Mouse (Mus musculus) forebrain, embryonic 15.5 days (tissue): ENCODE results near the gene Parp11. TPM values are rescaled to one million over a fixed set of nuclear protein-coding genes. Genes with fewer than 3 reads are reported as not detected.

ENCODE experiments used
- ATAC-seq: fragments of 200-750 bp; cut with Nextera tagmentation; replicated peaks from 2 replicates; pipeline ENCODE4 v1.8.0; 2017; ENCODE audit warnings: mild to moderate bottlenecking, moderate TSS enrichment, moderate library complexity
- H3K27ac ChIP-seq: fragments of 300-500 bp; sonication (generic); replicated peaks from 2 replicates; pipeline ENCODE4 v1.5.1; 2015; ENCODE audit warnings: mild to moderate bottlenecking, inconsistent platforms
- H3K27me3 ChIP-seq: fragments of 300-500 bp; sonication (generic); 2 replicates; pipeline ENCODE4 v1.6.1; 2015; ENCODE audit warnings: inconsistent platforms
- H3K36me3 ChIP-seq: fragments of 300-500 bp; sonication (generic); 2 replicates; pipeline ENCODE4 v1.6.1; 2015; ENCODE audit warnings: mild to moderate bottlenecking, inconsistent platforms
- H3K4me1 ChIP-seq: fragments of 300-500 bp; sonication (generic); 2 replicates; pipeline ENCODE4 v1.6.1; 2015; ENCODE audit warnings: inconsistent platforms
- H3K4me2 ChIP-seq: fragments of 300-500 bp; sonication (generic); replicated peaks from 2 replicates; pipeline ENCODE4 v1.6.1; 2015; ENCODE audit warnings: mild to moderate bottlenecking, inconsistent platforms
- H3K4me3 ChIP-seq: fragments of 300-500 bp; sonication (generic); 2 replicates; pipeline ENCODE4 v1.5.1; 2015; ENCODE audit warnings: mild to moderate bottlenecking, inconsistent platforms
- H3K9ac ChIP-seq: fragments of 300-500 bp; sonication (generic); replicated peaks from 2 replicates; pipeline ENCODE4 v1.6.1; 2015; ENCODE audit warnings: mild to moderate bottlenecking, inconsistent platforms
- H3K9me3 ChIP-seq: fragments of 300-500 bp; sonication (generic); 2 replicates; pipeline ENCODE4 v1.6.1; 2016; ENCODE audit warnings: inconsistent platforms
- WGBS: fragments of 180-500 bp; shearing (Covaris S2); methylation state at CpG from one replicate; pipeline ENCODE4 v1.1.7; 2015; ENCODE audit warnings: mixed read lengths; 5-methylcytosine and 5-hydroxymethylcytosine counted together
- polyA plus RNA-seq: library from polyadenylated mRNA; unstranded; fragments of >200 nt; fragmentation: Nextera tagmentation; extraction: Ambion mirVana; gene quantifications from 2 replicates; pipeline ENCODE4 v1.2.1, GENCODE M21; 2015

Gene Parp11
- polyA plus RNA-seq, 1 experiment from 2014 or later, result 82.1 TPM

- Histone ChIP-seq H3K9me3 (no peaks in the 10 kb centered on the region), H3K27me3 (no peaks in the 10 kb centered on the region), H3K36me3 (no peaks in the 10 kb centered on the region), H3K4me3 (peak overlapping the region; percentile 68), H3K9ac (peak overlapping the region; percentile 73), H3K4me2 (peak overlapping the region; percentile 53), H3K4me1 (peaks cover 36% of the 10 kb centered on the region), H3K27ac (peak overlapping the region; percentile 96)
- WGBS, result under 1% methylated on average over 69 of the region's 70 CpGs
- peak; percentile 95 for ATAC-seq
Observed at GRCm38 (mm10) chr6:127453407-127454343, 7.0 kb downstream of the Parp11 start.

DNA sequence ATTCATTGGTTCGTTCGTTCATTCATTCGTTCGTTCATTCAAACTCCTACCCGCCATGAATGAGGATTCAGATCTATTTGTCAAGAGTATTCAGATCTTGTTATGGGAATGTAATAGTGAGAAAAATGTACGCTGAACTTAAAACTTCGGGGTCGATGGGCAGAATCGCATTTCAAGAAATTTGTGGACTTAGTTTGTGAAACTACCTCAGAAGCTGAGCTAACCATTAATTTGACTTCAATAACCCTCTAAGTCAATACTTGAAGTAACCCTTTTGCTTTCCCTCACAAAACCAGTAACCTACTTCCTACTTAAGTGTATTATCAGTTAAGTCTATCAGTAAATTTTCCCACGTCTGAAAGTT, 7.7 kb downstream of the Parp11 start:
- Histone ChIP-seq H3K27ac (peak overlapping the region; percentile 96), H3K9me3 (no peaks in the 10 kb centered on the region), H3K4me1 (peaks cover 31% of the 10 kb centered on the region), H3K36me3 (no peaks in the 10 kb centered on the region), H3K27me3 (no peaks in the 10 kb centered on the region), H3K4me2 (peak overlapping the region; percentile 53), H3K4me3 (peak overlapping the region; percentile 68), H3K9ac (peak overlapping the region; percentile 73)
- no peak for ATAC-seq
- 34% methylated on average over 10 of the region's 10 CpGs for WGBS

- Histone ChIP-seq H3K4me1 (peaks cover 26% of the 10 kb centered on the region), H3K4me3 (peak overlapping the region; percentile 68), H3K27ac (no peak overlapping the region), H3K4me2 (peak overlapping the region; percentile 53), H3K9ac (peak overlapping the region; percentile 73; the same call in 1 of the 2 replicates), H3K27me3 (no peaks in the 10 kb centered on the region), H3K36me3 (no peaks in the 10 kb centered on the region), H3K9me3 (no peaks in the 10 kb centered on the region)
- 87% methylated on average over 6 of the region's 6 CpGs for WGBS
- ATAC-seq, result no peak
Observed at GRCm38 (mm10) chr6:127454809-127455208, 8.2 kb downstream of the Parp11 start.

- no peaks in the 10 kb centered on the region for H3K27me3 ChIP-seq
- no peak overlapping the region for H3K9ac ChIP-seq
- H3K4me2 ChIP-seq, result no peak overlapping the region
- H3K4me1 ChIP-seq, result peaks cover 20% of the 10 kb centered on the region
- no peaks in the 10 kb centered on the region for H3K9me3 ChIP-seq
- H3K36me3 ChIP-seq, result no peaks in the 10 kb centered on the region
- H3K4me3 ChIP-seq, result no peak overlapping the region
- no peak overlapping the region for H3K27ac ChIP-seq
- ATAC-seq, result no peak
- WGBS, result 97% methylated on average over 4 of the region's 4 CpGs
Observed at GRCm38 (mm10) chr6:127455440-127455839, 8.8 kb downstream of the Parp11 start.

GRCm38 (mm10) chr6:127456769-127457168, 10.1 kb downstream of the Parp11 start:
- no peak overlapping the region for H3K27ac ChIP-seq
- no peaks in the 10 kb centered on the region for H3K9me3 ChIP-seq
- no peaks in the 10 kb centered on the region for H3K36me3 ChIP-seq
- H3K4me2 ChIP-seq, result no peak overlapping the region
- 95% methylated on average over 2 of the region's 2 CpGs for WGBS
- no peaks in the 10 kb centered on the region for H3K27me3 ChIP-seq
- H3K4me3 ChIP-seq, result no peak overlapping the region
- peaks cover 15% of the 10 kb centered on the region for H3K4me1 ChIP-seq
- ATAC-seq, result no peak
- no peak overlapping the region for H3K9ac ChIP-seq

- peaks cover 5% of the 10 kb centered on the region for H3K4me1 ChIP-seq
- WGBS, result 90% methylated on average over 2 of the region's 2 CpGs
- no peak overlapping the region for H3K4me2 ChIP-seq
- H3K27ac ChIP-seq, result no peak overlapping the region
- H3K4me3 ChIP-seq, result no peak overlapping the region
- H3K36me3 ChIP-seq, result no peaks in the 10 kb centered on the region
- ATAC-seq, result no peak
- H3K9ac ChIP-seq, result no peak overlapping the region
- H3K9me3 ChIP-seq, result no peaks in the 10 kb centered on the region
- no peaks in the 10 kb centered on the region for H3K27me3 ChIP-seq
Observed at GRCm38 (mm10) chr6:127459776-127460175, 13.1 kb downstream of the Parp11 start.

- H3K4me3 ChIP-seq, result no peak overlapping the region
- H3K9me3 ChIP-seq, result no peaks in the 10 kb centered on the region
- no peak overlapping the region for H3K27ac ChIP-seq
- ATAC-seq, result no peak
- H3K36me3 ChIP-seq, result no peaks in the 10 kb centered on the region
- no peak overlapping the region for H3K9ac ChIP-seq
- H3K27me3 ChIP-seq, result no peaks in the 10 kb centered on the region
- WGBS, result 93% methylated on average over 4 of the region's 4 CpGs
- H3K4me2 ChIP-seq, result no peak overlapping the region
- peaks cover 7% of the 10 kb centered on the region for H3K4me1 ChIP-seq
Observed at GRCm38 (mm10) chr6:127461491-127461890, 14.9 kb downstream of the Parp11 start.

DNA sequence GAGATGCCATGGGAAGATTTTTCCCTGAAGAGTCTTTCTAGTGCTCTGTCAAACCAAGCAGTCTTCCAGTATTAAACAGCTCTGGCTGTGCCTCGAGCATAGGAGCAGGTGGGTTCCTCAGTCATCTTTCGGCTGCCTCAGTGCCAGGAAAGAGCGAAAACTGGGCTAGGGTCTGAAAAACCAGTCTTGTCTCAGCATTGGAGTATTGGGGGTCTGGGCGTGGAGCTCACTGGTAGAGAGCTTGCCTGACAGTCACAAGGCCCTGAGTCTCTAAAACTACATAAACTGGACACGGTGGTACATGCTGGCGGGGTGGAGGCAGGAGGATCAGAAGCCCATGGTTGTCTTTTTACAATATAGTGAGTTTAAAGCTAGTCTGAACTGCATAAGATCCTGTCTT, 15.6 kb downstream of the Parp11 start:
- Histone ChIP-seq H3K27ac (no peak overlapping the region), H3K9ac (no peak overlapping the region), H3K27me3 (no peaks in the 10 kb centered on the region), H3K36me3 (no peaks in the 10 kb centered on the region), H3K9me3 (no peaks in the 10 kb centered on the region), H3K4me3 (no peak overlapping the region), H3K4me2 (no peak overlapping the region), H3K4me1 (peaks cover 15% of the 10 kb centered on the region)
- 92% methylated on average over 6 of the region's 6 CpGs for WGBS
- no peak for ATAC-seq

DNA sequence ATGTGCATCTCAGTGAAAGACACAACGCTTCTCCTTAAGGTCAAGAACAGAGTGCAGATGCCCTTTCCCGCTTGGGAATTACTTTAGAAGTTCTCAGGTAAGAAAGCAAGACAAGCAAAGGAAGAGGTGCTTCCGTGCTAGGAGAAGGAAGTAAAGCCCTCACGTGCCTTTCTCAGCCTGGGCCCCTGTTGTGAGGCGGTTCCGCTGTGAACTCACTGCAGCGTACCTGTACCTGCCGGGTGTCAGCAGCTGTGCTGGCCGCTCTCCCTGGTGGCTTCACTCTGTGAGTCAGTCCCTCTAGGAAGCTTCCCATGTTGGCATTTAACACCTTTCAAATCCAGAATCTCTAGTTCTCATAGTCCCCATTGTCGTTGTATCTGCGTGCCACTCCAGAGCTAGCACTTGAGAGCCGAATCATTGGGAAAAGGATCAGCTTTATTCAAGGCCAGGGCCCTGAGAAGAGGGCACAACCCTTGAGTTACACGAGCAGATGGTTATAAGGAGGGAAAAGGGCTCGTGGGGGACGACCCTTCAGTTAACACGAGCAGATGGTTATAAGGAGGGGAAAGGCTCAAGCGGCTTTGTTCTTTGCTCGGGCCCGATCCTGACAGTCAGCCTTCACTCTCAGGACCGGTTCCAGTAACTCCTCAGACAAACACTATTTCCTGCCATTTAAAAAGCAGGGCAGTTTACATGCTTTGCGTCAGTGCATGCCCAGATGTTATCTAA, 16.8 kb downstream of the Parp11 start:
- H3K4me3 ChIP-seq, result no peak overlapping the region
- H3K27ac ChIP-seq, result no peak overlapping the region
- no peak overlapping the region for H3K9ac ChIP-seq
- WGBS, result 66% methylated on average over 21 of the region's 21 CpGs
- H3K36me3 ChIP-seq, result no peaks in the 10 kb centered on the region
- H3K27me3 ChIP-seq, result no peaks in the 10 kb centered on the region
- ATAC-seq, result no peak
- no peak overlapping the region for H3K4me2 ChIP-seq
- H3K4me1 ChIP-seq, result peaks cover 16% of the 10 kb centered on the region
- H3K9me3 ChIP-seq, result no peaks in the 10 kb centered on the region

- Histone ChIP-seq H3K27ac (no peak overlapping the region), H3K36me3 (no peaks in the 10 kb centered on the region), H3K4me3 (no peak overlapping the region), H3K27me3 (no peaks in the 10 kb centered on the region), H3K9me3 (no peaks in the 10 kb centered on the region), H3K4me1 (peaks cover 16% of the 10 kb centered on the region), H3K9ac (no peak overlapping the region), H3K4me2 (no peak overlapping the region)
- 87% methylated on average over 7 of the region's 7 CpGs for WGBS
- no peak for ATAC-seq
Observed at GRCm38 (mm10) chr6:127464523-127464922, 17.9 kb downstream of the Parp11 start.

DNA sequence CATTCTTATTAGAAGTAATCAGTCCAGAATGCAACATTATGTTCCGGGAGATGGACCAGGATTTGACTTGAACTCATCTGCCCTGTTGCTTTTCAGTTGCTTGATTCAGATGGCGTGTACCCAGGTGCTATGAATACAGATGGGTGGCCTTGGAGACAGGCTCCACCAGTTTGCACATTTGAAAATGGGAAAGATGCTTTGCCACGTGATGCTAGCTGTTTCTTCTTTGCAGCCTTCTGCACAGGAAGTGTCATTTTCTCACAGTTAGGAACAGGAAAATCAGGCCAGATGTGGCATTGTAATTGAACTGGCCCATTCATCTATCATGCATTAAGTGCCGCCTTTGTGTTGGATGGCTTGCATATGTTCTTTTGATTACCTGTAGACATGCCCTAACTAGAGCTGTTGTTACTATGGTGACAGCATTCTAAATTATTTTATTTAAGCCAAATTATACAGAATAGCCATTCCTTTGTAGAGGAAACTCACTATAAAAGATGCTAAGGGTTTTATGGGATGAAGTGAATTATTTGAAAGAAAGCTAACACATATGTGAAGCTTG, 20.2 kb downstream of the Parp11 start:
- Histone ChIP-seq H3K9me3 (no peaks in the 10 kb centered on the region), H3K4me3 (no peak overlapping the region), H3K9ac (no peak overlapping the region), H3K36me3 (peaks cover 6% of the 10 kb centered on the region), H3K4me2 (no peak overlapping the region), H3K27me3 (no peaks in the 10 kb centered on the region), H3K27ac (peak overlapping the region; percentile 72), H3K4me1 (peaks cover 16% of the 10 kb centered on the region)
- 44% methylated on average over 4 of the region's 4 CpGs for WGBS
- ATAC-seq, result 0 out of 2 replicates have a peak, but pooled peaks have one; percentile 35

DNA sequence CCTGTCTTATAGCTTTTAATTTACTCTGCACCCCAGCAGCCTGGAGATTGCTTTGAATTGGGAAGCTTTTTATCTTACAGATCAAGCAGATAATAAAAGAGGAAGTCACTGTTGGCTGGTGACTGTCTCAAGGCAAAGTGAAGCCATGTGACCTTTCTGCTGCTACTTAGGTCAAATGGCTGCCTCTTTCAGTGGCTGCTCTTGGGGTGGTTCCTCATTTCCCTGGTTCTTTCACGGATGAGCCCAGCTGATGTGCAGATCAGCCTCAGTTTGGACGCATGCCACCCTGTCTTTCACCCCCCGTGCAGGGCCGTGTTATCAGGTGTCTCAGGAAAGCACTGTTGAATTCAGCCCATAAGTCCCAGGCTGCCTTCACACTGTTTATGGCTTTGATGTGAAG, 25.4 kb downstream of the Parp11 start:
- Histone ChIP-seq H3K9me3 (no peaks in the 10 kb centered on the region), H3K4me2 (no peak overlapping the region), H3K27ac (no peak overlapping the region), H3K36me3 (peaks cover 19% of the 10 kb centered on the region), H3K4me1 (peaks cover 3% of the 10 kb centered on the region; the same call in 1 of the 2 replicates), H3K4me3 (no peak overlapping the region), H3K27me3 (no peaks in the 10 kb centered on the region), H3K9ac (no peak overlapping the region)
- ATAC-seq, result no peak
- 78% methylated on average over 4 of the region's 4 CpGs for WGBS
